Mouse (Mus musculus) gastrocnemius, adult 18-20 months (tissue): ENCODE results near the gene Usp5. TPM values are rescaled to one million over a fixed set of nuclear protein-coding genes. Genes with fewer than 3 reads are reported as not detected.
"Not testable (repeated sequence)": the region's sequence is repeated elsewhere in the genome, so short reads cannot be mapped to it uniquely, and the experiment has no call there.

Source experiments
- DNase-seq: peaks from one replicate; pipeline ENCODE4 v3.0.0; 2021; ENCODE audit warnings: low spot score
- total RNA-seq, 2 experiments: library from RNA; stranded (reverse); gene quantifications; 2 replicates each; pipeline ENCODE4 v1.2.3; 2021

Gene Usp5
- total RNA-seq, 2 experiments from 2014 or later, result 39.9 to 50.1 TPM

DNA sequence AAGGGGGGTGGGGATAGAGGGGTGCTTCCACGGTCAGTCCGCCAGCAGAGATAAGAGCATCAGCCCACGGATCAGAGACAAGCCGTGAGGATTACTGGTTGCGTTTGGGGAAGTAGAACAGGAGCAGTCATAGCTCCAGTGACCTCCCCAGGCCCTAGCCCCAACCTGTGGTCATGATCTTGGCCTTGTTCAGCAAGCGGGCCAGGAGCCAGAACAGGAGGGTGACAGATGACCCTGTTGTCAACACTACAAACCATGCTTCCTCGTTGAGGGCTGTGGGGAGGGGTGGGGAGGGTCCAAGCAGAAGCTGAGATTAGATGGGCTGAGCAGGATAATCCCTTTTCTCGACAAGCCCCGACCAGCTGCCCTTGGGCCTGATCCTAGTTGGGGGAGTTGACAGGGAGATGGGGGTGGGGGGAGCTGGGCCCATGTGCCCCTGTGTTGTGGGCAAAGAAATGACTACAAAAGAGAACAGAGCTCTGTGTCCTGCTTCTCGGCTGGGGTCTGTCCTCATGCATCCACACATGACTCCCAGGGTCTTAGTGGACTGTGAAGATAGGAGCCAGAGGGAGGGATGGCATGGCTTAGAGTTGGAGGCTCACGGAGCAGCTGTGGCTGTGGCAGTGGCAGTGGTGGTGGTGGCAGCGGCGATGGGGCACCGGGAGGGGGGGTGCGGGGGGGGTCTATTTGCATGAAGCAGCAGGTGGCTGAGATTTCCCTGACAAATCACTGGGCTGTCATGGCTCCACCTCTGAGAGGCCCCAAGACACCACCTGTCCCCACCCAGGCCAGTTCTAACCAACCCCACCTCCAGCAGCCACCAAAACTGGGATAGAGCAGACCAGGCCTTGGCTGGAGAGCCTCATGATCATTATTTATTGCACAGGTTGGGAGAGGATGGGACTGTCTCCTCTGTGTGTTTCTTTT, 11.2 kb upstream of the Usp5 start, which contains the start of gene Gnb3:
Gene Gnb3 (minus strand): TSS at position 35 of the 927 bp plus-strand sequence.
- no peak for DNase-seq

DNA sequence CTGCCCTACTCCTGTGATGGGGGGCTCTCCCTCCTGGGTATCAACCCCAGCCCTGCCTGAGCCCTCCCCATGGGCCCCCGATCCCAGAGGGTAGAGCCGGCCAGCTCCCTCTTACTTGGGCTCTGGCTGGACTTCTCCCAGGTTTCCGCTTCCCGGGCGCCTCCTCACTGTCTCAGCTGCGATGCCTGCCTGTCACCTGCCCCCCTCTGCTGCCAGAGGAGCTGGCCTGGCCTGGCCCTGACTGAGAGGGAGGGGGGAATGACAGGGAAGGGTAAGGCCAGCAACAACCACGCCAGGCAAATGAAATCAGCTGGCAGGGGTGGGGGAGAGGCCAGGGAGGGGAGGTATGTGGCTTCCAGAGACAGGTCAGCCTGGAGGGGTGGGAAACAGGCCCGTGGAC, 10.5 kb upstream of the Usp5 start:
- DNase-seq, result peak; percentile 65

DNA sequence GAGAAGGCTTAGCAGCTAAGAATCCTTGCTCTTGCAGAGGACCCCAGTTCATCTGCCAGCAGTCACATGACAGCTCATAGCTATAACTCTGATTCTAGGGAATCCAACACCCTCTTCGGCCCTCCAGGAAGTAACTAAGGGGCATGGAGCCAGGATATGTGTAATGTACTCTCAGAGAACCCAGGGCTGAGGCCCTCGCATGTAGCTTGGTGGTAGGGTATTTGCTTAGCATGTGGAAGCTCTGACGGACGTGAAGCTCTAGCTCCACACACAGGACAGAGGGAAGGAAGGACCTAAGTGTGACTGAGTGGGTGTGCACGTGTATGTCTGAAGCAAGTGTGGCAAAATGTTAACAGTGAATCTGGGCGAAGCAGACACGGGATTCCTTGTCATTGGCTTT, 7.1 kb upstream of the Usp5 start:
- DNase-seq, result no peak

- no peak for DNase-seq
Observed at GRCm38 (mm10) chr6:124835531-124835930, 6.2 kb upstream of the Usp5 start.

- DNase-seq, result no peak
Observed at GRCm38 (mm10) chr6:124834512-124835081, 5.3 kb upstream of the Usp5 start.

- no peak for DNase-seq
Observed at GRCm38 (mm10) chr6:124831649-124832048, 2.4 kb upstream of the Usp5 start.

DNA sequence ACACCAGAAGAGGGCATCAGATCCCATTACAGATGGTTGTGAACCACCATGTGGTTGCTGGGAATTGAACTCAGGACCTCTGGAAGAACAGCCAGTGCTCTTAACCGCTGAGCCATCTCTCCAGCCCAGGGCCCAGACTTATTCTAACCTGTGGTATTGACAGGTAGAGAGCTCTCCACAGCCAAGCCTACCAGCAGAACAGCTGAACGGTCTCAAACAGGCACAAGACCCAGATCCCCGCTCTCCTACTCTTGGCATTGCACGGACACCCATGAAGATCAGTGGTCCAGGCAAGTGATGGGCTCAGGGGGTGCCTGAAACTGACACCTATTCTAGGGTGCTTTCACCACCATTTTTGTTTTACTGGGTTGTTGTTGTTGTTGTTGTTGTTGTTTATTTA, 1.9 kb upstream of the Usp5 start:
- DNase-seq, result not testable (repeated sequence)

DNA sequence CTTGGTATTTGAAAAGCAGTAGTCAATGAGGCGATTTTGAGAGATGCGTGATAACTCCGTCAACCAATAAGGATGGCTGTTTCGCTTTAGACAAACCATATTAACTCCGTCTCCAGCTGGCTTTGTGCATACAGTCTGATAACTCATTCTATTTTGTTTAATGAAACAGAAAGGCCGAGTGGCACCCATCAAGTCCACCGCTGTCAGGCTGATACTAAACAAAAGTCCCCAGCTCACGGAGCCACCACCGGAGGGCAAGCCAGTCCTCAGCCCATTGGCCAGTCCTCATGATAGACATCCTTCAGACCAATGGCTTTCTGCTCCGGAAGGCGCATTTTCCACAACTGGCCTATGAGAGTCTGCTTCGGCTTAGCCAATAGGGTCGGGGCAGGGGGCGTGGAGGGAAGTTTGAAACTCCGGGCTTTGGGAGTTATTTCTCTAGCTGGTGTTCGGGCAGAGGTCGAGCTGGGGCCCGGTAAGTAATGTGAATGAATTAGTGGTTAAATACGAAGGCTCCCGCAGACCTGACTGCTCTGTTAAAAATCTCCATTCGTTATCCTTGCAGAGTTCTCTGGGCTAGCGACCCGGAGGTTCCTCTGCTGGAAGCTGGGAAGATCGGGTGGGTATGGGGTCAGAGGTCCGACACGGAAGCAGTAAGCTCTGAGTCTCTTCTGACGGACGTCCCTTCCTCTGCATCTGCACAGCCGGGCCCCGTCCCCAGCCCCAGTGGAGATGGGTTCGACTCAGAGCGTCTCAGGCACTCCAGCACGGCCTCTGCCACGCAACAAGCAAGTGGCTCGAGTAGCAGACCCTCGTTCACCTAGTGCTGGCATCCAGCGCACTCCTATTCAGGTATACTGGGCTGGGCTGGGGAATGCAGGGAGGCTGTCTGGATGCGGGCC, 766 bp upstream of the Usp5 start:
- peak; percentile 96 for DNase-seq

DNA sequence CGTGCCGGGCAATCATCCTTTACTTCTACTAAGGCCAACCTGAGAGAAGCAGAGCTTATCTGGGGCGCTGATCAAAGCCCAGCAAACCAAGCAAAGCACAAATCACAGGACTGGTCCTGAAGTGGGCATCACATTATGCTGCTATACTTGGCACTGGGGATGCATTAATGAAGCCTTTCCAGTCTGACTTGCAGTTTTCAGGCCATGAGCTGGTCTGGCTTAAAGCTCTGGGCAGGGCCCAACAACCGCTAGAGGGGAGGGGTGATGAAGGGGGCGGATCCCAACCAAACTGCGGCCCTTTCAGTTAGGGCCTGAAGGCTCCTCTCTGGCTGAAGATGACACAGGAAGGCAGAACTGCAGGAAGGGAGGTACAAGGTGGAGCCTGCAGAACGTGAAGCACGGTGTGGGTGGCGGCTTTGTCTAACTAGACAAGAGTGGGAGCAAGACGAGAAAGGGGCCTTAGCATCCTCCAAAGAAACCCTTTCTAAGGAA, 1.1 kb downstream of the Usp5 start:
- peak; percentile 32 for DNase-seq

- DNase-seq, result no peak
Observed at GRCm38 (mm10) chr6:124822049-124822448, 7.2 kb downstream of the Usp5 start.

- DNase-seq, result no peak
Observed at GRCm38 (mm10) chr6:124820891-124821290, 8.4 kb downstream of the Usp5 start.

- DNase-seq, result no peak
Observed at GRCm38 (mm10) chr6:124817971-124818370, 11.3 kb downstream of the Usp5 start.

GRCm38 (mm10) chr6:124817563-124817962, 11.7 kb downstream of the Usp5 start:
- no peak for DNase-seq

DNA sequence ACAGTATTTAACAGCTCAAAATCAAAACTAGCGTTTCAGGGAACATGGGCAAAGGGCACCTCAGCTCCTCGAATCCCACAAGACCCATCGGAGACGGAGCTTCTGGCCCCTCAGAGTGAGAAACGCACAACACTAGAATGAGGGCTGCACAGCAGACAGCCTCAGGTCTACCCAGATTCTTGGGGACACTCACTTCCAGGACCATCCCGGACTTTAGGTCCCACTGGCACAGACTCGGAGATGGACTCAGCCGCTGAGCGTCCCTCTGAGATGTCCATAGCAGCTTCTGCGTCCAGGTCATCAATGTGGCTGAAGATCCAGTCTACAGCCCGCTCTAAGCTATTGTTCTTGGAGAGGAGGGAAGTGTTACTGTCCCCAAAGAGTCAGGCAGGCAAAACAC, 12.2 kb downstream of the Usp5 start:
- DNase-seq, result no peak

DNA sequence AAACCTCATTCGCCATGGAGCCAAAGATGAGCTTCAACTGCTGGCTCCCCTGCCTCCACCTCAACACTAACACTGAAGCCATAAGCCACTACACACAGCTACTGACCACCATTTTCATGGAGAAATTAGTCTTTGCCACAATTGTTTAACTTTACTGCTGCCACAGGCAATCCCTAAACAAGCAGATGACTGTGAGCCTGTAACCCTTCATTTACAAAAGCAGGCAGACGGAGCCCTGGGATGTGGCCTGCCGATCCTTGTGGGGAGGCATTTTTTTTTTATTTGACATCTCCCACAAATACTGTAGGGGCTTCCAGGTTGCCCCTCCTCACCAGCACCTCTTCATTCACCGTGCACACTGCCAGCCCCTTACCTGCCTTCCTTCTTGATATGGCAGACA, 12.7 kb downstream of the Usp5 start:
- DNase-seq, result no peak

GRCm38 (mm10) chr6:124814858-124815774, 14.2 kb downstream of the Usp5 start:
- DNase-seq, result no peak

- DNase-seq, result no peak
Observed at GRCm38 (mm10) chr6:124814448-124814847, 14.8 kb downstream of the Usp5 start.

GRCm38 (mm10) chr6:124813933-124814332, 15.4 kb downstream of the Usp5 start, which contains the start of gene Tpi1:
Gene Tpi1 (minus strand): TSS chr6:124814296.
- DNase-seq, result peak; percentile 97

- peak; percentile 72 for DNase-seq
Observed at GRCm38 (mm10) chr6:124813496-124813895, 15.8 kb downstream of the Usp5 start.

DNA sequence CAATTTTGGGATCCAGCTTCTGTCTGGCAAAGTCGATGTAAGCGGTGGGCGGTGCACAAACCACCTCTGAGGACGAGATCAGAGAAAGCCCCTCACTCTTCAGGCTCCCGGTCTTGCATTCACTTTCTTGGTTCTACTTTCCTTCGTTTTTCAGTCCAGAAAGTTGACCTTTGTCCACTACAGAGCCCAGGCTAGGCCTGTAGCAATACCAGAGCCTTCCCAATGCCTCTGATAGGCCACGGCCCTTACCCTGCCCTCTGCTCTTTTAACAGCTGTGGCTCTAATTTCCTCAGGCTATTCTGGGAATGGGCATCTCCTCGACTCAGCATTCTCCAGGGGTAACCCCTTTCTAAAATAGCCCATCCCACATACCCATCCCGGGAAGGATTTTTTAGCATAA, 16.4 kb downstream of the Usp5 start:
- peak; percentile 80 for DNase-seq
